Mouse (Mus musculus): ENCODE data around the gene Ap1s1. TPM values are rescaled to one million over a fixed set of nuclear protein-coding genes. Genes with fewer than 3 reads are reported as not detected.
A peak's percentile ranks its signal among the peaks of the same experiment; 100 is the strongest.

Ap1s1 gene
- polyA plus RNA-seq, 1 experiment from 2014 or later = 152 TPM

DNA sequence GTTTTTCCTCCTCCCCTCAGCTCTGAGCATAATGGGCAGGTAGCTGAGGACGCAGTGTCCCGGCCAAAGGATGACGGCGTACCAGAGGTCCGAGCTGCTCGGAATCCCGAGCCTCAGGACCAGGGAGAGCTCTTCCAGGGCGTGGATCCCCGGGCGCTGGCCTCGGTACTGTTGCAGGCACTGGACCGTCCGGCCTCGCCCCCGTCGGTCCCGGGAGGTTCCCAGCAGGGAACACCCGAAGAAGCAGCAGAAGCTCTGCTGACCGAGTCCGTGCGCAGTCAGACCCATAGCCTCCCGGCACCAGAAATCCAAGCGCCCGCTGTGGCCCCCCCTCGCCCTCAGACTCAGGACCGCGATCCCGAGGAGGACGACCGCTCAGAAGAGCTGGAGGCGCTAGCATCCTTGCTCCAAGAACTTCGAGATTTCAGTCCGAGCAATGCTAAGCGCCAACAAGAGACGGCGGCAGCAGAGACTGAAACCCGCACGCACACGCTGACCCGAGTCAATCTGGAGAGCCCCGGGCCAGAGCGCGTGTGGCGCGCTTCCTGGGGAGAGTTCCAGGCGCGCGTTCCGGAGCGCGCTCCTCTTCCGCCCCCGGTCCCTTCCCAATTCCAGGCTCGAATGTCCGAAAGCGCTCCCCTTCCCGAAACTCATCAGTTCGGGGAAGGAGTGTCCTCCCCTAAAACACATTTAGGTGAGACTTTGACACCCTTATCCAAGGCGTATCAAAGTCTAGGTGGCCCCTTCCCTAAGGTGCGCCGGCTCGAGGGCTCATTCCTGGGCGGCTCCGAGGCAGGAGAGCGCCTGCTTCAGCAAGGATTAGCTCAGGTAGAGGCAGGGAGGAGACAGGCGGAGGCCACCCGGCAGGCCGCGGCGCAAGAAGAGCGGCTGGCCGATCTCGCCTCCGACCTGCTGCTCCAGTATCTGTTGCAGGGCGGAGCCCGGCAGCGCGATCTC, 14.6 kb downstream of the Ap1s1 start:
- Histone ChIP-seq H3K9ac (ENCODE audit: low read depth, low read length) (no peak overlapping the region), H3K27me3 (ENCODE audit: control insufficient read depth, insufficient read depth, low read length) (peaks cover 51% of the 10 kb centered on the region)
- WGBS = under 1% methylated on average over 77 of the region's 78 CpGs

DNA sequence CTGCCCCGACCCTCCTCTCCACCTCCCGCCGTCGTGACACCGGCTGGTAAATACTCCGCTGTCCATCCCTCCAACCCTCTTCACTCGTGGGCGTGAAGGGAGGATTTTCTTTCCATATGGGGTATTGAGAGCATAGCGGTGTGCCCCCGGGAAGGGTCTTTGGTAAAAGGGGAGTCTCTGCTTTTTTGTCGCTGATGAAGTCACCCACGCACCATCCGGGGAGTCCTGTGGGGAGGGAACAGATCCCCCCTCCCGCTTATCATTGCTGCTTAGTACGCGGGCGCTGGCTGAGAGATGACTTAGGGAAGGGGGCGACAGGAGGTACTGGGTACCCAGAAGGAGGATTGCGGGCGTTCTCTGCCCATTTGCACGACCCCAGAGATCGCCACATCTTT, 15.5 kb downstream of the Ap1s1 start:
- H3K27ac ChIP-seq (ENCODE audit: low read depth, low read length) = no peak overlapping the region
- WGBS = 14% methylated on average over 22 of the region's 22 CpGs
- H3K27me3 ChIP-seq (ENCODE audit: control insufficient read depth, insufficient read depth, low read length) = peaks cover 61% of the 10 kb centered on the region
- H3K36me3 ChIP-seq (ENCODE audit: control insufficient read depth, insufficient read depth, low read length) = no peaks in the 10 kb centered on the region
- H3K4me2 ChIP-seq (replicated peaks; ENCODE audit: low read depth, low read length) = peak overlapping the region; percentile 64
- H3K4me1 ChIP-seq (ENCODE audit: control insufficient read depth, insufficient read depth, low read length) = peaks cover 29% of the 10 kb centered on the region
- no peaks in the 10 kb centered on the region for H3K9me3 ChIP-seq (ENCODE audit: control insufficient read depth, low read length)
- no peak overlapping the region for H3K9ac ChIP-seq (ENCODE audit: low read depth, low read length)
- ATAC-seq (ENCODE audit: low FRiP score, low TSS enrichment) = no peak
- peak overlapping the region; percentile 35; the same call in 1 of the 2 replicates for H3K4me3 ChIP-seq (ENCODE audit: low read length)

More for the DNA sequence above, 14.6 kb downstream of the Ap1s1 start:
- Histone ChIP-seq H3K4me3 (ENCODE audit: low read length) (peak overlapping the region; percentile 49), H3K27ac (ENCODE audit: low read depth, low read length) (no peak overlapping the region), H3K4me1 (ENCODE audit: control insufficient read depth, insufficient read depth, low read length) (peaks cover 29% of the 10 kb centered on the region), H3K36me3 (ENCODE audit: control insufficient read depth, insufficient read depth, low read length) (peaks cover 4% of the 10 kb centered on the region; the same call in 1 of the 2 replicates), H3K4me2 (replicated peaks; ENCODE audit: low read depth, low read length) (peak overlapping the region; percentile 99), H3K9me3 (ENCODE audit: control insufficient read depth, low read length) (no peaks in the 10 kb centered on the region)
- no peak for ATAC-seq (ENCODE audit: low FRiP score, low TSS enrichment)

DNA sequence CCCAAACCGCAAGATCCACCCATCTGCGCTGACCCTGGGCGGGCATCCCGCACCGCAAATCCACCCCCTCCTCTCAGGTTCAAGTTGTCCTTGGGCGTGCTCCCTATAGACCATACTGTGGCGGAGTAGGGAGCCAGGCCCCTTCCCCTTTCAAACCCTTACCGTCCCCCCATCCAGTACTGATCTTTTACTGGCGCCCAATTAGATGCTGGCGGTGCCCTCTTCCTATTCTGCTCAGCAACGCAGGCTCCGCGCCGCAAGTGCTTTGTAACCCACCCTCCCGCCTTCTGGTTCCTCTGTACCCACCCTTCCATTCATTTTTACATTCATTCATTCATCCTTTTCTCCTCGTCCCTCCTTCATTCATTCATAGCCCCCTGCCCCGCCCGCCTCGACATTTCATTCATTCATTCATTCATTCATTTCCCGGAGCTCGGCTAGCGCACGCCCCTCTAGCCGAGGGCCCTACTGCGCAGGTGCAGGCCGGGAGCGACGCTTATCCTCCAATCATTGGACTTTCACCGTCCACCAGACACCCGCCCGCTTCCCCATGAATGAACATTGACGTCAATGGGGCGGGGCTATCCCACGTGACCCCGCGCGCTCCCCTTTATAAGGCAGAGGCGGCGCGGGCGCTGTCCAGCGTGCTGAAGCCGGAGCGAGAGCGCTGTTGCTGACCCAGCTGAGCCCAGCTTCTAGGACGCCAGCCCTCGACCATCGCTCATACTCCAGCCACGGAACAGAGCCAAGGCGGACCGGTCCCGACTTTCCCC, 16.1 kb downstream of the Ap1s1 start:
- peaks cover 33% of the 10 kb centered on the region for H3K4me1 ChIP-seq (ENCODE audit: control insufficient read depth, insufficient read depth, low read length)
- H3K4me2 ChIP-seq (replicated peaks; ENCODE audit: low read depth, low read length) = peak overlapping the region; percentile 64
- H3K27me3 ChIP-seq (ENCODE audit: control insufficient read depth, insufficient read depth, low read length) = peaks cover 66% of the 10 kb centered on the region
- H3K4me3 ChIP-seq (ENCODE audit: low read length) = peak overlapping the region; percentile 35
- no peak overlapping the region for H3K27ac ChIP-seq (ENCODE audit: low read depth, low read length)
- WGBS = under 1% methylated on average over 51 of the region's 52 CpGs
- ATAC-seq (ENCODE audit: low FRiP score, low TSS enrichment) = peak; percentile 63
- H3K9me3 ChIP-seq (ENCODE audit: control insufficient read depth, low read length) = no peaks in the 10 kb centered on the region
- H3K9ac ChIP-seq (ENCODE audit: low read depth, low read length) = no peak overlapping the region; the same call in 1 of the 2 replicates
- H3K36me3 ChIP-seq (ENCODE audit: control insufficient read depth, insufficient read depth, low read length) = no peaks in the 10 kb centered on the region

DNA sequence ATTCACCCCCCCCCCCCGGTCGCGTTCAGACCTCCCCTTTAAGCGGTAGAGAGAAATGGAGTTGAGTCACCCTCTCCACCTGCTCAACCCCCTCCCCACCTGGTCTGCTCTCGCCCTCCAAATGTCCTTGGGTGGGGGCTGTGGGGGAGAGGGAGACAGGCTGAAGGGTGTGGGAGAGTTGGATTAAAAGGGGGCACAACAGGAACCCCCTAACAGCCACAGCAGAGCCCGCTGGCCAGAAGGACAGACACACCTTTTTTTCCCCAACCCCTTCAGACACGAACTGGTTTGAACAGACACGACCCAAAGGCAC, 16.7 kb downstream of the Ap1s1 start:
- no peaks in the 10 kb centered on the region for H3K36me3 ChIP-seq (ENCODE audit: control insufficient read depth, insufficient read depth, low read length)
- no peak for ATAC-seq (ENCODE audit: low FRiP score, low TSS enrichment)
- H3K4me1 ChIP-seq (ENCODE audit: control insufficient read depth, insufficient read depth, low read length) = peaks cover 33% of the 10 kb centered on the region
- no peaks in the 10 kb centered on the region for H3K9me3 ChIP-seq (ENCODE audit: control insufficient read depth, low read length)
- 0% methylated on average over 8 of the region's 8 CpGs for WGBS
- H3K4me3 ChIP-seq (ENCODE audit: low read length) = peak overlapping the region; percentile 35; the same call in 1 of the 2 replicates
- no peak overlapping the region for H3K9ac ChIP-seq (ENCODE audit: low read depth, low read length)
- H3K27me3 ChIP-seq (ENCODE audit: control insufficient read depth, insufficient read depth, low read length) = peaks cover 71% of the 10 kb centered on the region
- H3K27ac ChIP-seq (ENCODE audit: low read depth, low read length) = no peak overlapping the region
- H3K4me2 ChIP-seq (replicated peaks; ENCODE audit: low read depth, low read length) = peak overlapping the region; percentile 64

DNA sequence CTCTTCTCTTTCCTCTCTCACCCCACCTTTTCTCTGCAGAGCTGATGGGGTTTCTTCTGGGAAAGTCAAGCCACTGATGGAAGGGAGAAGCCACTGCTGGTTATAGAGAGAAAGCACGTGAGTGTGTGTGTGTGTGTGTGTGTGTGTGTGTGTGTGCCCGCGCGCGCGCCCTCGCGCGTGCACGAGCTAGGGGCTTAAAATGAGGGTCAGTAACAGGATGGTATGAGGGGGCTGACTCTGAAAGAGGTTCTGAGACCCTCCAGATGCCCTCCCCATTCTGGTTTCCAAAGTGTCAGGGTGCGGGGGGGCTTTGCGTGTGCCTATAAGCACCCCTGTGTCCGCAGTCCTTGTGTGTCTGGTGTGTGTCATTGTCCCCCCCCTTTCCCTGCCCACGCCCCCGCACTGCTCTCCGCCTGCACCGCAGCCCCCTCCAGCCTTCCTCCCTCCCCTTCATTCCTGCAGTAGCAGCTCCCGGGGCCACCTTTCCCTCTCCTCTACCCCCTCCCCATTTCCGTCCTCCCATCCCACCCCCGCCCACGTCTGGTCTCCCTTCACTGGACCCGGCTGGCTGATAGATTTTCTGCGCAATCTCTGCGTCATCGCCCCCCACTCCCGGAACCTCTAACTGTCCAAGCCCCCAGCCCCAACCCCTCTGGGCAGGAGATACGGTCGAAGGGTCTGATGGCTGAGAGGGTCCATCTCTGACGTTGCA, 17.2 kb downstream of the Ap1s1 start:
- 1% methylated on average over 27 of the region's 29 CpGs for WGBS
- peak overlapping the region; percentile 64 for H3K4me2 ChIP-seq (replicated peaks; ENCODE audit: low read depth, low read length)
- H3K27ac ChIP-seq (ENCODE audit: low read depth, low read length) = no peak overlapping the region

DNA sequence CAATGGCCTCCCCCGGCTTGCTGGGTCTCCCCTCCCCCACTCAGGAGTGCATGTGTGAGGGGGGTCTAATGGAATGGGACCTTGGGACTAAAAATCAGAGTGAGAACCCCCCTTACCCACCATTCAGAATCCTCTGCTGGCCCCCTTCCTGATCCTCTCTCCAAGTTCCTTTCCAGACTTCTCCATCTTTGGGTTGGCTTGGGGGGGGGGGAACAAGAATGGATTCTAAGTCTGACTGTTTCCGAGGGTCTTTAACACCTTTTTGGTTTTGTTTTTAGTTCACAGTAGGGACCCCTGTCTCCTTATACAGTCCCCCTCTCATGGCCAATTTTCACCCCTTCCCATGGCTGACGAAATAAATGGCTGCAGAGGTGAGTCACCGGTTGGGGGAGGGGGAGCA, 19.8 kb downstream of the Ap1s1 start, which contains the start of gene Vgf:
Gene Vgf, plus strand, starts transcription at position 301 of the 400 bp plus-strand sequence.
- Histone ChIP-seq H3K27ac (ENCODE audit: low read depth, low read length) (no peak within 1 kb of the TSS), H3K4me1 (ENCODE audit: control insufficient read depth, insufficient read depth, low read length) (peaks cover 16% of the 10 kb centered on the region), H3K4me2 (replicated peaks; ENCODE audit: low read depth, low read length) (peak within 1 kb of the TSS; percentile 12; the same call in 1 of the 2 replicates), H3K9ac (ENCODE audit: low read depth, low read length) (no peak within 1 kb of the TSS), H3K36me3 (ENCODE audit: control insufficient read depth, insufficient read depth, low read length) (no peaks in the 10 kb centered on the region), H3K27me3 (ENCODE audit: control insufficient read depth, insufficient read depth, low read length) (peaks cover 57% of the 10 kb centered on the region), H3K9me3 (ENCODE audit: control insufficient read depth, low read length) (no peaks in the 10 kb centered on the region), H3K4me3 (ENCODE audit: low read length) (no peak within 1 kb of the TSS)
- no peak for ATAC-seq (ENCODE audit: low FRiP score, low TSS enrichment)
- WGBS = 22% methylated on average over 4 of the region's 4 CpGs

More for the DNA sequence above, 17.2 kb downstream of the Ap1s1 start:
- Histone ChIP-seq H3K9ac (ENCODE audit: low read depth, low read length) (no peak overlapping the region), H3K4me3 (ENCODE audit: low read length) (no peak overlapping the region; the same call in 1 of the 2 replicates), H3K27me3 (ENCODE audit: control insufficient read depth, insufficient read depth, low read length) (peaks cover 71% of the 10 kb centered on the region), H3K9me3 (ENCODE audit: control insufficient read depth, low read length) (no peaks in the 10 kb centered on the region), H3K36me3 (ENCODE audit: control insufficient read depth, insufficient read depth, low read length) (no peaks in the 10 kb centered on the region), H3K4me1 (ENCODE audit: control insufficient read depth, insufficient read depth, low read length) (peaks cover 33% of the 10 kb centered on the region)
- no peak for ATAC-seq (ENCODE audit: low FRiP score, low TSS enrichment)

DNA sequence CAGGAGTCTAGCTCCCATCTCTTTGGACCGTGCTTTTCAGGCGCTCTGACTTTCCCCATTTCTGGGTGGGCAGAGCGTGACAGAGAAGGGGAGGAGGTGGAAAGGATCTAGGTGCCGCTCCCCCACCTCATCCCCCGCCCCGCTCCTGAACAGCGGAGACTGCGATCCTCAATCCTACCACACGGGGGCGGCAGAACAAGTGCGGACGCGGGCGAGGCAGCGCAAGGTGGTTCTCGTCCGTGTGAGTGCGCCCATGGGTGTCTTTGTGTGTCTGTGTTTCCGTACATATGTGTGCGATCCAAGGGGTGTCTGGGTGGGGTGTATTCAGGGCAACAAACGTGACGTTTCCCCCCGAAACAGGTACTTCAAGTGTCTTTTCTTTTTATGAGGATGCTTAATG, 20.8 kb downstream of the Ap1s1 start:
- Histone ChIP-seq H3K9me3 (ENCODE audit: control insufficient read depth, low read length) (no peaks in the 10 kb centered on the region), H3K36me3 (ENCODE audit: control insufficient read depth, insufficient read depth, low read length) (no peaks in the 10 kb centered on the region), H3K4me2 (replicated peaks; ENCODE audit: low read depth, low read length) (peak overlapping the region; percentile 12; the same call in 1 of the 2 replicates), H3K9ac (ENCODE audit: low read depth, low read length) (no peak overlapping the region), H3K27ac (ENCODE audit: low read depth, low read length) (no peak overlapping the region), H3K4me1 (ENCODE audit: control insufficient read depth, insufficient read depth, low read length) (peaks cover 16% of the 10 kb centered on the region), H3K4me3 (ENCODE audit: low read length) (no peak overlapping the region), H3K27me3 (ENCODE audit: control insufficient read depth, insufficient read depth, low read length) (peaks cover 48% of the 10 kb centered on the region)
- 1% methylated on average over 22 of the region's 23 CpGs for WGBS
- no peak for ATAC-seq (ENCODE audit: low FRiP score, low TSS enrichment)

DNA sequence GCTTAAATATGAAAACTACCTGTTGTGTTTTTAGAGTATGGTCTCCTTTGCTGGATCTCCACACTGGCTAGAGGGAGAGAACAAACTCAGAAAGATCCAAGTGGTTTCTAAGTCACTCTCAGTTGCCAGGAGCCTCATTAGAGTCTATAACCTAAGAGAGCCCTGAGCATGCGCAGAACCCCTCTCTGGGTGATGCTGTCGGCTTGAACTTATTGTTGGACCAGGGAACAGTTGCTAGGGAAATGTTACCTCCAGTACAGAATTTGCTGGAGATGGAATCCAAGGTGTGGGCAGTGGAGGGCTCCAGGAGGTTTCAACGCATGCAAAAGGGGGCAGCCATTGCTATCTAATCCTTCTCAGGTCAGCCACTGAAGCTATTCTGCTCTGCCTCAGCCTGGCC, 21.6 kb downstream of the Ap1s1 start:
- H3K4me3 ChIP-seq (ENCODE audit: low read length) = no peak overlapping the region
- H3K36me3 ChIP-seq (ENCODE audit: control insufficient read depth, insufficient read depth, low read length) = no peaks in the 10 kb centered on the region
- WGBS = 43% methylated on average over 3 of the region's 3 CpGs
- H3K4me2 ChIP-seq (replicated peaks; ENCODE audit: low read depth, low read length) = no peak overlapping the region
- ATAC-seq (ENCODE audit: low FRiP score, low TSS enrichment) = no peak
- H3K27me3 ChIP-seq (ENCODE audit: control insufficient read depth, insufficient read depth, low read length) = peaks cover 42% of the 10 kb centered on the region
- H3K9ac ChIP-seq (ENCODE audit: low read depth, low read length) = no peak overlapping the region
- H3K4me1 ChIP-seq (ENCODE audit: control insufficient read depth, insufficient read depth, low read length) = peaks cover 9% of the 10 kb centered on the region
- H3K9me3 ChIP-seq (ENCODE audit: control insufficient read depth, low read length) = no peaks in the 10 kb centered on the region
- no peak overlapping the region for H3K27ac ChIP-seq (ENCODE audit: low read depth, low read length)

Measured in kidney, embryonic 14.5 days (tissue).